Mouse (Mus musculus): ENCODE results near the gene Phrf1.

The Phrf1 gene
- long read RNA-seq, experiment 1, partial matches to known transcripts: 14 of 22 reads
- long read RNA-seq, experiment 1, other reads (novel, unspliced or antisense): 6 of 22 reads
- long read RNA-seq, experiment 2, partial matches to known transcripts: 12 of 18 reads
- long read RNA-seq, experiment 2, other reads (novel, unspliced or antisense): 4 of 18 reads

GRCm38 (mm10) chr7:141228279-141229067 lies at the start of gene Phrf1:
Gene Phrf1, plus strand, starts transcription at chr7:141228784.
- intact Hi-C loops (cut with DNase I): loop anchor here (5.0 kb wide), 1 partner anchor 134 kb away; no protein-coding TSS in a partner anchor

DNA sequence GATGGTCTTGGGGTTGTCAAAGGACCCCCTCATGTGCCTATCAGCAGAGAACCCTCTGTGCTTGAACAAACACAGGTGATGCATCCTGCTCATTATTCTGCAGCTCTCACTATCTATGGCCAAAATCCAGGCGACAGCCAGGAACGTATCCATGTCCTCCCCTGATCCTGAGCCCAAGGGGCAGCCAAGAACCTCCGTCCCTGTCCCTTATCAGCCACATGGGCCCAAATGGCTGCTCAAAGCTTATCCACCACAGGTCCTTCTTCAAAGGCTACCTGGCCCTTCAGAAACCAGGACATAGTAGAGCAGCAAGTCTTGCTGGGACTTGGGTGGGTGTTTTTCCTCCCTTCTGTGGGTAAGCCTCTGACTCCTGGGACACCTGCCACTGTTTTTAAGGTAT lies 40.4 kb upstream of the Phrf1 start:
- intact Hi-C loops (cut with DNase I): loop anchor here (10.0 kb wide), 1 partner anchor 343 kb away; the partner anchor contains the start of genes Odf3 and Scgb1c1

DNA sequence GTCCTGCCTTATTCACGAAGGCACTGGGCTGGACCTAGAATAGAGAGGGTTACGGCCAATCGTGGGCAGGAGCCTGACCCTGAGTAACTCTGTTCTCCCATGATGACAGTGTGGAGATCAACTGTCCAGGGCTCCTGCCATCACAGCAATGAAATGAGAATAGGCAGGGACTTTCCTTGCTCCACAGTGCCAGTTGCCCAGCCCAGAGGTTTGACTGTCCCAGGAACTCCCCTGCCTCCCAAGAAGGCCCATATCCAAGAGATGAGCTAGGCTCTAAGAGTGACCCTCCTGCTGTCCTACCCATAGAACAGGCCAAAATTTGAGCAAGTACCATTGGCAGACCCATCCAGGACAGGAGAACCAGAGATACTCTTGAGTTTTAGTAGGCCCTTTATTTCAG lies 39.9 kb upstream of the Phrf1 start:
- intact Hi-C loops (cut with DNase I): loop anchor here (10.0 kb wide), 1 partner anchor 344 kb away; the partner anchor contains the start of genes Odf3 and Scgb1c1

DNA sequence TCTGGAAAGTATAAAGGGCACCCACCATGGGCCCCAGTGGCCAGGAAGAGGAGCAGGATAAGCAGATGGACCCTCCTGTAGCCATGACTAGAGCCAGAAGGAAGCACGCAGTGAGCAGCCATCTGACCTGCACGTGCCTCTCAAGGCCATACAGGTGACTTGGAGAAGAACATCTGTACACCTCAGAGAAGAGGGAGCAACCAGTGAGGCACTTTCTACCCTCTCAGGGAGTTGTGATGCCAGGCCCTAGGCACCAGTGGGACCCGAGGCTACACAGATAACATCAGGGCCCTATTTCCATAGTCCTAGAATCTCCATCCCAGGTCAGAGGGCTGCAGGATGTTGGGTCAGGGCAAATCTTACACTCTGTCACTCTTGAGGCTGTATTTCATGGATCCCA lies 38.4 kb upstream of the Phrf1 start:
- intact Hi-C loops (cut with DNase I): no loop called here

- intact Hi-C loops (cut with DNase I): no loop called here
Observed at GRCm38 (mm10) chr7:141191036-141191435, 37.5 kb upstream of the Phrf1 start.

- intact Hi-C loops (cut with DNase I): no loop called here
Observed at GRCm38 (mm10) chr7:141191796-141192685, 36.5 kb upstream of the Phrf1 start.

- intact Hi-C loops (cut with DNase I): no loop called here
Observed at GRCm38 (mm10) chr7:141192776-141193347, 35.7 kb upstream of the Phrf1 start.

GRCm38 (mm10) chr7:141193348-141193856 lies 35.2 kb upstream of the Phrf1 start:
- intact Hi-C loops (cut with DNase I): no loop called here

- intact Hi-C loops (cut with DNase I): no loop called here
Observed at GRCm38 (mm10) chr7:141193948-141194347, 34.6 kb upstream of the Phrf1 start, which contains the start of the genes Hras and Lrrc56. Gene Hras, minus strand, starts transcription at chr7:141194005. Gene Lrrc56, plus strand, starts transcription at chr7:141194157.

DNA sequence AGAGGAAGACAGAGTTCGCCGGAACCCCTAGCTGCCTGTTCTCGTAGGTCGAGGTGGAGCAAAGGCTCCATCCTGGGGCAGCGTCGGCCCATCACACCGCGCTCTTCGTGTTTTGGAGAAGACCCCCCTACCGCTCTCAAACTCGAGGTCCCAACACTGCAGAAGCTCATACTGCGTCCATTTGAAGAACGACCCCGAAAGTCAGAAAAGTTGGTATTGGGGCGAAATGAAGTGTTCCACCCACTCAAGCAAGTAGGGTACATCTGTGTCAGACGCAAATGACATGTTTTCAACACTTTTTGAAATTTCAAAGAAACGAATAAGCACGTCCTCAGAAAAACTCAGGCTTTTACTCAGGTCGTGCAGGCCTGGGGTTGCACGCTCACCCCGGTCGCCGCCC lies 34.2 kb upstream of the Phrf1 start:
- intact Hi-C loops (cut with DNase I): no loop called here

GRCm38 (mm10) chr7:141194830-141195229 lies 33.8 kb upstream of the Phrf1 start:
- intact Hi-C loops (cut with DNase I): no loop called here

DNA sequence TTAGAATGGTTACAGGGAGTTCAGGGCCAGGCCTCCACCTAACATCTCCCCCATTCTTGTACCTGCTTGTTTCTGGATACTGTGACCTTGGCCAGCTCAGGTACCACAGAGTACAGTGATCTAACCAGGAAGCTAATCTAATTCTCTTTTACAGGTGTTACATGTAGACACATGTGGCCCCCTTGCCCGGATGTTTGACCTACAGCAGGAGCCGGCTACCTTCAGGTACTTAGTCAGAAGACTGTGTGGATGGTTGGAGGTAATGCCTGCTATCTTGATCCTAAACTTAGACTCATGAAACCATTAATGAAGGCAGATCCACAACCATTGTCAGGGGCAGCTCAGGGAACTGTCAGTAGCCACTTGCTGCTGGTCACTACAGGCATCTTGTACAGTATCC lies 32.8 kb upstream of the Phrf1 start:
- intact Hi-C loops (cut with DNase I): no loop called here

DNA sequence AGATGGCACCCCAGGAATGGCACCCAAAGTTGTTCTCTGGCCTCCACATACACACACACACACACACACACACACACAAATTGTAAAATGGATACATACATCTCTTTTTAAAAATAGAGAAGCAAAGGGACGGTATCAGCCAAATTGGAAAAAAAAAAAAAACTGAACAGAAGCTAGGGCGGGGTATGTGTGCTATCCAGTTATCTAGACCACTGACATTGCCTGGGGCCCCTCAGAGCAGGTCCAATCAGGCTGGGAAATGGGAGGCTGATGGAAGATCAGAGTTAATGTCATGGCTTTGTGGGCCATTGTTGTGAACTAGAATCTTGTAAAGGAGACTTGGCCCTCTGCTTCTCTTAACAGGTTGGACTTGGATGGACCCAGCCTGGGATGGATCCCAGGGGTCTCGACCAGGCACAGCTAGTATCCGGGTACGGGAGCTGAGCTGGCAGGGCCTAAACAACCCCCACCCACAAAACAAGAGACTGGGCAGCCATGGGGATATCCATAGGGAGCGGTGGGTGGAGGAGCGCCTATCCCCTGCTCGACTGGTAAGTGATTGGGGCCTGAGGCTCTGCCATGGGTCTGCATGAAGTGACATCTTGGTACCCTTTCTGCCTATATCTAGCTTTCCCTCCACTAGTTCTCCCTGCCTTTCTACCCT lies 31.8 kb upstream of the Phrf1 start:
- intact Hi-C loops (cut with DNase I): no loop called here

DNA sequence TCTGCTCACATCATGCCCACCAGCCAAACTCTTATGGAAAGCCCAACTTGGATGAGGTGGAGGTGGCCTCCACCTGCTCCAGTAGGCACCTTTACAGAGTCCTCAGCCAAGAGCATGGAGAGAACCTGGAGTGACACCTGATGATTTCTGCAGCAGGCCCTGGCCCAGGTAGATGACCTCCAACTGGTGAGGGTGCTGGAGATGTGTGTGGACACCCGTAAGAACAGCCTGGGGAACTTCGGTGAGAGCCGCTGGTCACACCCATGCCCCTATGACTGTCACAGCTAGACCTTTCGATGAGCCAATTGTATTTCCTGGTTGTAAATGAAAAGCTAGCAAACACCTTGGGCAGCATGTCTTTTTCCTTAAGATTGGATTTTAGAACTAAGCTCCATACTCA lies 30.5 kb upstream of the Phrf1 start:
- intact Hi-C loops (cut with DNase I): no loop called here

- intact Hi-C loops (cut with DNase I): no loop called here
Observed at GRCm38 (mm10) chr7:141204546-141204945, 24.0 kb upstream of the Phrf1 start.

DNA sequence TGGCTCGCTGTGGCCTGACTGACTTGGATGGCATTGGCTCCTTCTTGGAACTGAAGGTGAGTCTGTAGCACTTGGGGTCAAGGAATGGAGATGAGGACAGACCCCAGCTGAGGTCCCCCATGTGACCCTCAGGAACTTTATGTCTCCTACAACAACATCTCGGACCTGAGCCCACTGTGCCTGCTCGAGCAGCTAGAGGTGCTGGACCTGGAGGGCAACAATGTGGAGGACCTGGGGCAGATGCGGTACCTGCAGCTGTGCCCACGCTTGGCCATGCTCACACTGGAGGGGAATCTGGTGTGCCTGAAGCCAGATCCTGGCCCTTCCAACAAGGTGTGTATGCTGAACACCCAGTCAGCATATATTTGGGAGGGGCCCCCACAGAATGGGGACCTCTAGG lies 23.1 kb upstream of the Phrf1 start:
- intact Hi-C loops (cut with DNase I): no loop called here

DNA sequence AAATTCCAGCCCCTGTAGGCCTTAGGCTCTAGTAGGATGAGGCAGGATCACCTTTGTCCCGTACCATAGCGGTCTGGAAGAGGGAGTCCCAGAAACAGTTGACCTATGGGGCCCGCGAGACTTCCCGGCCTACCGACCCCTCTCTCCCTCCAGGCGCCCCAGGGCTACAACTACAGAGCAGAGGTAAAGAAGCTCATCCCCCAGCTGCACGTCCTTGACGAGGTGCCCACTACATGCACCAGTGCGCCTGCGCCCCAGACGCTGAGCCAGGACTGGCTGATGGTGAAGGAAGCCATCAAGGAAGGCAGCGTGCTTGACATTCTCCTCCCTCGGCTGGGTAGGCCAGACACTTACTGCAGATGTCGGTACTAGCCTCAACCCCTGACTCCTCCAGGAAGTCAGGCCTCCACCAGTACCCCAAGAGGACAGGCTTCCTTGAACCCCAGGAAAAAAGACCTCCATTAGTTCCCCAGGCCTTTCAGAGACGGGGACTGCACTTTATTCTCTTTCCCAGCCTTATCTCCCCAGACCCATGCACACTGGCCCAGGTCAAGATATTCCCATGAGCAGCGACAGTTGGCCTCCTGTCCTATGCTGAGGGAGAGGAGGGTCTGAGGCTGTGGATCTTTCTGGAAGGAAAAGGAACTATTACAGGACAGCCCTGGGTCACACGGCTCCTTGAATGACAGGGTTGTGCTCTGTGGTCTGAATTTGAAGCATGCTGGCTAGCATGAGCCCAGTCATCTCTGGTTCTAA lies 22.2 kb upstream of the Phrf1 start:
- intact Hi-C loops (cut with DNase I): no loop called here

DNA sequence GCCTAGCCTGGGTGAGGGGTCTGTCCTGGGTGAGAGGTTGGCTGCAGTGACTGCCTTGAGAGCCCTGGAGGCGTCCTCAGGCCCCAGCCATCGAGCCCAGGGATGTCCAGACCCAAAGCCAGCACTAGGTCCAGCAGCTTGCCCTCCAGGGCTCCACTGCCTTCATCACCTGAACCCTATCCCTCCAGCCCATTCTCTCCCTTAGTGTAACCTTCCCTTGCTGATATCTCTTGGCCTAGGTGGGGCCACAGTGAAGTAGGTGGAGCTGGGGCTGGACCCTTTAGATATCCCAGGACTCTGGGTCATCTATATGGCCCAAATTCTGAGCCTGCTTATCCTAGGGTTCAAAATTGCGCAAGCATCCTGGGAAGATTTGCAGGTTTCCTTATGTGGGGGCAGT lies 19.1 kb upstream of the Phrf1 start:
- intact Hi-C loops (cut with DNase I): no loop called here

DNA sequence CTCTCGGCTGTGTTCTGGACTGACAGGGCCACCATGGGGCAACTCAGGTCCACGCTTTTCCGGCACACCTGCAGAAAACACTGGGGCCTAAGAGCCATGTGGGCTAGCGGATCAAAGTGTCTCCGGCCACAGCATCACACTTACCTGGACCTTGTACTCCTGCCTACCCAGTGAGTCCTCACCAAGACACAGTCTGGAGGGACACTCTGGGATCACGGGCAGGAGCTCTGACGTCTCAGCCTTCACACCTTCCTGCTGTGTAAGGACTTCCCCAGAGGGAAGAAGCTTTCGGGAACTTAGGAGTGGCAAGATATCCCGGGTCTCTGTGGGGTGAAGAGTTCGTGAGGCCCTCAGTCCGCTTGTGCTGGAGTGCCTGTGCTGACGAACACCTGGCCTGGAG lies 18.4 kb upstream of the Phrf1 start:
- intact Hi-C loops (cut with DNase I): no loop called here

- intact Hi-C loops (cut with DNase I): no loop called here
Observed at GRCm38 (mm10) chr7:141210606-141211131, 17.9 kb upstream of the Phrf1 start.

Data from adrenal gland (tissue).